Mouse (Mus musculus): ENCODE measurements at regions not wholly inside any gene's neighbourhood (a gene's known extent, or its start where the extent isn't known, plus 50 kb on each side); places are given as distances from the start of the nearest gene placed in this dataset.

- TF ChIP-seq CTCF (IDR thresholded peaks at IDR 0.05; ENCODE audit: low read depth, low read length) (no peak), POLR2A (IDR thresholded peaks at IDR 0.05; ENCODE audit: insufficient read depth, low read length) (no peak)
These were observed 108.7 kb downstream of the Asb7 start for GRCm38 (mm10) chr7:66580687-66581151.
